Mouse (Mus musculus) bone marrow macrophage, adult 2 months (primary cell): ENCODE measurements at regions not wholly inside any gene's neighbourhood (a gene's known extent, or its start where the extent isn't known, plus 50 kb on each side); places are given as distances from the start of the nearest gene placed in this dataset.

ENCODE experiments used
- CTCF ChIP-seq: IDR thresholded peaks from 2 replicates; pipeline ENCODE4 v1.5.1; 2012; ENCODE audit warnings: low read depth, mild to moderate bottlenecking, low read length, moderate library complexity
- POLR2A ChIP-seq: IDR thresholded peaks from 2 replicates; pipeline ENCODE4 v1.6.1; 2012; ENCODE audit warnings: mild to moderate bottlenecking, low read depth, low read length, borderline replicate concordance

DNA sequence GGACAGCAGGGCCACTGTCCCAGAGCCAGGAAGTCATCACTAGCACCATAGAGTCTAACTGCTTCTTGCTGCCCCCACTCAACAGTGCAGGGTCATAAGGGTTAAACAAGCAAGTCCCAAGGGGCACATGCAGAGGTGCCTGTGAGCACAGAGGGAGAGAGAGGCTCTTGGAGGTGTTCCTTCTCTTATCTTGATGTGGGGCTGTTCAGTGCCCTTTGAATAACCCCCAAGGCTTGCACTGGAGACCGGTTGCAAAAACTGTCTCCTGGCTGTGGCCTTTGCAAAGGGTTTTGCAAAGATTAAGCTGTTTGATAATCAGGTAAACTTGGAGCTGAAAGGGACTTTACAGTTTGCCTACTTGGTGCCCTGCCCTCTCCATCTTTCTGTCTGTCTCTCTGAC, 217.1 kb upstream of the Hes1 start:
- TF ChIP-seq CTCF (no peak), POLR2A (no peak)
